In genomic region chr15:9608177-9608576, GRCm38 (mm10) we compare ENCODE assay signal across 11 mouse cellular contexts.
DNase-seq lines count a peak whose midpoint lies in the region; ATAC-seq and TF ChIP-seq lines count a peak whose summit lies in the region.
"Had no signal": no experiment of that assay in that cellular context is flagged by ENCODE, and none has a peak within 500 bp of the region (broad histone marks: within the 10 kb centered on the region; RNA-seq: fewer than 3 reads in every experiment).

No protein-coding gene starts in this region.

- H3K4me3 ChIP-seq in forebrain, embryonic 14.5 days (ENCODE audit: low read depth, low read length), result no peak overlapping the region
- H3K4me3 ChIP-seq in forebrain, embryonic 11.5 days (ENCODE audit: low read depth, low read length), result no peak overlapping the region
- no peak overlapping the region for H3K4me3 ChIP-seq in liver, embryonic 14.5 days (ENCODE audit: insufficient read depth in 1 of 2, low read depth in 2 of 2, low read length in 2 of 2)
- no peak overlapping the region for H3K4me3 ChIP-seq in liver, embryonic 11.5 days (ENCODE audit: low read depth, low read length)
- no peak overlapping the region for H3K4me3 ChIP-seq in E14TG2a.4 (replicated peaks; ENCODE audit: low read length)
- H3K4me3 ChIP-seq in midbrain, embryonic 16.5 days (ENCODE audit: low read depth, low read length), result no peak overlapping the region
- H3K4me3 ChIP-seq: erythroblast, embryonic 14.5 days; megakaryocyte, embryonic 14.5 days; stomach, embryonic 15.5 days had no signal

- TF ChIP-seq CTCF in liver, embryonic 14.5 days (IDR thresholded peaks at IDR 0.05; ENCODE audit: low read depth), result peak; percentile 49; the same call in 1 of the 2 replicates
- peak; percentile 17; the same call in 1 of the 2 replicates for TF ChIP-seq CTCF in E14TG2a.4 (conservative IDR thresholded peaks at IDR 0.05; ENCODE audit: low read length)

- H3K36me3 ChIP-seq in forebrain, embryonic 14.5 days (ENCODE audit: control insufficient read depth, insufficient read depth, low read length), result no peaks in the 10 kb centered on the region
- no peaks in the 10 kb centered on the region for H3K36me3 ChIP-seq in forebrain, embryonic 11.5 days (ENCODE audit: control insufficient read depth, insufficient read depth, low read length)
- H3K36me3 ChIP-seq in liver, embryonic 14.5 days (replicated peaks; ENCODE audit: control insufficient read depth, insufficient read depth, low read depth), result no peaks in the 10 kb centered on the region
- H3K36me3 ChIP-seq in liver, embryonic 11.5 days (ENCODE audit: control insufficient read depth, insufficient read depth, low read length), result no peaks in the 10 kb centered on the region
- no peaks in the 10 kb centered on the region for H3K36me3 ChIP-seq in E14TG2a.4 (ENCODE audit: insufficient read depth, low read length)
- no peaks in the 10 kb centered on the region for H3K36me3 ChIP-seq in midbrain, embryonic 16.5 days (ENCODE audit: control insufficient read depth, insufficient read depth, low read length)
- H3K36me3 ChIP-seq: stomach, embryonic 15.5 days had no signal

- no peak overlapping the region for H3K9ac ChIP-seq in forebrain, embryonic 14.5 days (ENCODE audit: low read length)
- no peak overlapping the region for H3K9ac ChIP-seq in forebrain, embryonic 11.5 days (ENCODE audit: low read length)
- H3K9ac ChIP-seq in liver, embryonic 14.5 days (replicated peaks), result no peak overlapping the region
- H3K9ac ChIP-seq in liver, embryonic 11.5 days (ENCODE audit: low read depth, low read length), result no peak overlapping the region
- H3K9ac ChIP-seq in midbrain, embryonic 16.5 days (ENCODE audit: low read depth, low read length), result no peak overlapping the region
- H3K9ac ChIP-seq: stomach, embryonic 15.5 days had no signal

- WGBS in forebrain, embryonic 14.5 days, result 81% methylated on average over 4 of the region's 4 CpGs
- 79% methylated on average over 4 of the region's 4 CpGs for WGBS in forebrain, embryonic 11.5 days
- WGBS in liver, embryonic 14.5 days (ENCODE audit: insufficient replicate concordance), result 36% methylated on average over 4 of the region's 4 CpGs
- 55% methylated on average over 4 of the region's 4 CpGs for WGBS in liver, embryonic 11.5 days
- 74% methylated on average over 4 of the region's 4 CpGs for WGBS in midbrain, embryonic 16.5 days

- DNase-seq in forebrain, embryonic 14.5 days (ENCODE audit: low spot score), result peak; percentile 1
- no peak for DNase-seq in forebrain, embryonic 11.5 days (ENCODE audit: low spot score)
- DNase-seq in liver, embryonic 14.5 days (ENCODE audit: low read depth in 3 of 3, low spot score in 3 of 3), result peak in 2 of 3 experiments; percentile 1 to 6
- no peak for DNase-seq in liver, embryonic 11.5 days (ENCODE audit: low spot score)
- peak; percentile 23 for DNase-seq in kidney, postnatal 10 days
- DNase-seq in natural killer cell, adult 2 months (ENCODE audit: low spot score in 2 of 2), result no peak

- H3K4me2 ChIP-seq in forebrain, embryonic 14.5 days (ENCODE audit: low read length), result no peak overlapping the region
- H3K4me2 ChIP-seq in forebrain, embryonic 11.5 days (ENCODE audit: low read depth, low read length, severe bottlenecking), result no peak overlapping the region
- H3K4me2 ChIP-seq in liver, embryonic 14.5 days (ENCODE audit: low read depth), result no peak overlapping the region
- H3K4me2 ChIP-seq in liver, embryonic 11.5 days, result no peak overlapping the region
- no peak overlapping the region for H3K4me2 ChIP-seq in midbrain, embryonic 16.5 days (ENCODE audit: low read length)
- H3K4me2 ChIP-seq: stomach, embryonic 15.5 days had no signal

- H3K27ac ChIP-seq in forebrain, embryonic 14.5 days (ENCODE audit: low read depth, low read length), result no peak overlapping the region
- H3K27ac ChIP-seq in forebrain, embryonic 11.5 days (ENCODE audit: low read depth, low read length), result no peak overlapping the region
- H3K27ac ChIP-seq in liver, embryonic 14.5 days, result no peak overlapping the region
- no peak overlapping the region for H3K27ac ChIP-seq in liver, embryonic 11.5 days (ENCODE audit: low read depth, low read length)
- H3K27ac ChIP-seq in midbrain, embryonic 16.5 days (ENCODE audit: low read length), result no peak overlapping the region
- H3K27ac ChIP-seq: stomach, embryonic 15.5 days had no signal

- no peaks in the 10 kb centered on the region for H3K4me1 ChIP-seq in forebrain, embryonic 14.5 days (ENCODE audit: control insufficient read depth, insufficient read depth, low read length)
- H3K4me1 ChIP-seq in forebrain, embryonic 11.5 days (replicated peaks; ENCODE audit: control insufficient read depth, insufficient read depth, low read length), result no peaks in the 10 kb centered on the region
- no peaks in the 10 kb centered on the region for H3K4me1 ChIP-seq in liver, embryonic 14.5 days (replicated peaks; ENCODE audit: control insufficient read depth in 2 of 2, insufficient read depth in 2 of 2, low read length in 1 of 2)
- no peaks in the 10 kb centered on the region for H3K4me1 ChIP-seq in liver, embryonic 11.5 days (replicated peaks; ENCODE audit: control insufficient read depth, insufficient read depth, low read length)
- H3K4me1 ChIP-seq in E14TG2a.4 (replicated peaks; ENCODE audit: low read depth, low read length), result no peaks in the 10 kb centered on the region
- H3K4me1 ChIP-seq in midbrain, embryonic 16.5 days (ENCODE audit: control insufficient read depth, insufficient read depth, low read length), result no peaks in the 10 kb centered on the region
- H3K4me1 ChIP-seq: stomach, embryonic 15.5 days had no signal

- H3K9me3 ChIP-seq in forebrain, embryonic 14.5 days (replicated peaks; ENCODE audit: control insufficient read depth, low read length), result no peaks in the 10 kb centered on the region
- H3K9me3 ChIP-seq in forebrain, embryonic 11.5 days (ENCODE audit: control insufficient read depth, low read length), result no peaks in the 10 kb centered on the region
- no peaks in the 10 kb centered on the region for H3K9me3 ChIP-seq in liver, embryonic 14.5 days (ENCODE audit: control insufficient read depth, low read length)
- H3K9me3 ChIP-seq in liver, embryonic 11.5 days (ENCODE audit: control insufficient read depth, low read length), result no peaks in the 10 kb centered on the region
- H3K9me3 ChIP-seq in E14TG2a.4 (ENCODE audit: low read length), result no peaks in the 10 kb centered on the region
- no peaks in the 10 kb centered on the region for H3K9me3 ChIP-seq in midbrain, embryonic 16.5 days (replicated peaks; ENCODE audit: control insufficient read depth, low read length, poor library complexity, severe bottlenecking)
- H3K9me3 ChIP-seq: stomach, embryonic 15.5 days had no signal

- ATAC-seq in forebrain, embryonic 14.5 days, result no peak
- ATAC-seq in forebrain, embryonic 11.5 days (replicated peaks; ENCODE audit: low FRiP score), result no peak
- no peak for ATAC-seq in liver, embryonic 14.5 days (ENCODE audit: insufficient read depth)
- ATAC-seq in liver, embryonic 11.5 days (replicated peaks; ENCODE audit: low FRiP score), result no peak
- no peak for ATAC-seq in midbrain, embryonic 16.5 days

- H3K27me3 ChIP-seq in forebrain, embryonic 14.5 days (replicated peaks; ENCODE audit: control insufficient read depth, insufficient read depth, low read length), result no peaks in the 10 kb centered on the region
- no peaks in the 10 kb centered on the region for H3K27me3 ChIP-seq in forebrain, embryonic 11.5 days (ENCODE audit: control insufficient read depth, insufficient read depth, low read length)
- no peaks in the 10 kb centered on the region for H3K27me3 ChIP-seq in liver, embryonic 14.5 days (ENCODE audit: control insufficient read depth, insufficient read depth, low read length)
- H3K27me3 ChIP-seq in liver, embryonic 11.5 days (replicated peaks; ENCODE audit: control insufficient read depth, insufficient read depth, low read length), result no peaks in the 10 kb centered on the region
- no peaks in the 10 kb centered on the region for H3K27me3 ChIP-seq in E14TG2a.4 (ENCODE audit: insufficient read depth, low read length)
- H3K27me3 ChIP-seq in midbrain, embryonic 16.5 days (ENCODE audit: control insufficient read depth, insufficient read depth, low read depth, low read length), result no peaks in the 10 kb centered on the region
- H3K27me3 ChIP-seq: megakaryocyte, embryonic 14.5 days; stomach, embryonic 15.5 days had no signal

- no peak for TF ChIP-seq EP300 in liver, embryonic 14.5 days (IDR thresholded peaks at IDR 0.05; ENCODE audit: low read depth)

Comparison
In these comparisons a context has a peak if more than half of its experiments do, and no peak if none do; other contexts are left out.
1. DNase-seq: peak in forebrain, embryonic 14.5 days (single experiment), liver, embryonic 14.5 days (2 of 3) and kidney, postnatal 10 days (single experiment); none in forebrain, embryonic 11.5 days (single experiment), liver, embryonic 11.5 days (single experiment) and natural killer cell, adult 2 months (0 of 2).